Mouse (Mus musculus) gastrocnemius, postnatal 10 days (tissue): Measurements from ENCODE around the gene Dmgdh. TPM values are rescaled to one million over a fixed set of nuclear protein-coding genes. Genes with fewer than 3 reads are reported as not detected.

Source experiments
- DNase-seq: peaks from one replicate; pipeline ENCODE4 v3.0.0; 2021; ENCODE audit warnings: mixed read lengths
- total RNA-seq, 2 experiments: library from RNA; stranded (reverse); gene quantifications; 2 replicates each; pipeline ENCODE4 v1.2.3; 2021

Gene Dmgdh
- total RNA-seq, 2 experiments from 2014 or later = not detected

DNA sequence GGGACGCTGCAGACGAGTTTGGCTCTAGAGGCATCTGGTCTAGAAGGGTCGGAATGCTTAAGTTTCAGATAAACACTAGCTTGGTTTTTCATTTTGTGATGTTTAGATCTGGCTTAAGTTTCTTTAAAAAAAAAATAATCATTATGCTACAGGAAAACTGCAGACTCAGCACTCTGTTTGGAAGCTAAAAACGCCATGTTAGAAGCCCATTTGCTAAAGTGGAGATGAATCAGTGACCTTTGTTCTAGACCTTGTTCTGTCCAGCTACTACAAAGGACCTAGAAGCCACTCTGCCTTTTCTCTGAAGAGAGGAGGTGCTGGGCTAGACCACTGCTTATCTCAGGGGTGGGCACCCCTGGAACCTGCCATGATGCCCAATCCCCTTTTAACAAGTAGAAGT, 36.1 kb downstream of the Dmgdh start:
- DNase-seq = no peak

GRCm38 (mm10) chr13:93711226-93711625, 37.0 kb downstream of the Dmgdh start:
- no peak for DNase-seq

DNA sequence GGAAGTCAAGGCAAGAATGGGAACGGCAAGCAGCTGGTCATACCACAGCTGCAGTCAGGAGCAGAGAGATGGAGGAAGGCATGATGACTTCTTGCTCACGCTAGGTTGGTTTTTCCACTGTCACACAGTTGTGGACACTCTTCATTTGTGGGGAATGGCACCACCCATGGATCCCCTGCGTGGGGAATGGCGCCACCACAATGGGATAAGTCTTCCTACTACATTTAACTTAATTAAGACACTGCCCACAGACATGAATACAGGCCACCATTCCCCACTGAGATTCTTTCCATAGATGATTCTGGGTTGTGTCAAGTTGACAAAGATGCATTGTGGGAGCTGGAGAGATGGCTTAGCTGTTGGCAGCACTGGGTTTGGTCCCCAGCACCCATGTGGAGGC, 38.1 kb downstream of the Dmgdh start:
- no peak for DNase-seq

DNA sequence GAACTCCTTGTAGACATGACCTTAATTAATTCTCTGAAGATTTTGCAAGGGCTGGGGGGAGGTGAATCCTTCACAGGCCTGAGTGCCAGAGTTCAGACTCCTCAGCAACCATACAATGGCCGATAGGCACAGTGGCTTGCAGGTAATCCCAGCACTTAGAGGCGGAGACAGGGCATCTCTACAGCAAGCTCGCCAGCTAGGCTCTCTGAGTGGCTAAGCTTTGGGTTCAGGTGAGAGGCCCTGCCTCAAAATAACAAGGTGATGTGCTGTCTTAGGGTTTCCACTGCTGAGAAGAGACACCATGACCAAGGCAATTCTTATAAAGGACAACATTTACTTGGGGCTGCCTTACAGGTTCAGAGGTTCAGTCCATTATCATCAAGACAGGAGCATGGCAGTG, 39.6 kb downstream of the Dmgdh start:
- DNase-seq = no peak

DNA sequence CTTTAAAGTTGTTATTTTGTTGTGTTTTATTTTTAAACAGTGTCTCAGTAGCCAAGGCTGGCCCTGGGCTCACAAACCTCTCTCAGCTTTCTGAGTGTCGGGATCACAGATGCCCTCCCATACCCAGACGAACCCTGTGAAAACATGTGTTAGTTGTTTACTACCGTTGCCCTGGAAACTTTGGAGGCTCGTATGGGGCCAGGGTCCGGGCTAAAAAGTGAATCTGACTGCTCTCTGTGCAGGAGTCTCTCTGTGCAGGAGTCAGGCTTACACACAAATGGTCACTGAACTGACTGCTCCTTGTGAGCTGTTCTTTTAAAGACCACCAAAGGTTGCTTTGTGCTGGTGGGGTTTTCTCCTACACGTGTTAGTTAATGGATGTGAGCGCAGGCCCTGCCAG, 42.9 kb downstream of the Dmgdh start:
- no peak for DNase-seq

DNA sequence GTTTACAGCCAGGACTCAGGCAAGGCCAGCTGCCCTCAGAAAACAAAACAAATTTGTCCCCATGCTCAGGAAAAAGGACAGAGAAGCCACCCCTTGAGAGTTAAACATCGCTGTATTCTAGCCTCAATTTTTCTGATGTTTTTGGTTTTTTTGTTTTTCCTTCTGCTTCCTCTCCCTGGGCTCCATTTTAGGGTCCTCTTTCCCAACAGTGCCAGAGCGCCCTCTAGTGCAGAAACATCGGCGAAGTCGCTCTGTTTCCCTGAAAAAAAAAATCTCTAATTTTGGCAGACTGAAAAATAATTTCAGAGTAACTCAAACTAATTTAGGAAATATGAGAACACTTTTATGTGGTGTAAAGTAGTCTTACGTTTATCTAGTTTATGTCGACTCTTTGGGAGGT, 44.7 kb downstream of the Dmgdh start:
- DNase-seq = peak; percentile 78

DNA sequence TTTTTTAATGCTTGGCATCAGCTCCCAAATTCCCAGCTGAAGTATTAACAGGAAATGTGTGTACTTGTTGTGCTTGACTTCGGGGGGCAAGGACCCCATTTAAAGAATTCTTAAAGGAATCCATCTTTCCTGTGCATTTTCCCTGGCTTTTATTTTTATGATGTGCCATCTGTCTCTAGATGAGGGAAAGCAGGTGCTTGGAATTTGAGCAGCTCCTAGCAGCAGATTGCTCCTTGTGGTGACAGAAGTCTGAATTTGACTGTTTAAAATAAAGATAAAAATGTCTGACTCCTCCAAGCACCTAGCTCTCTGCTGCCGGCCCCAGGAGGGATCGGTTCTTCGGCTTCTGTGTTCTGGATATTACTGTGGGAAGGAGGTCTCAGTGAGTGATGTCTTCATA, 47.7 kb downstream of the Dmgdh start:
- DNase-seq = no peak

GRCm38 (mm10) chr13:93723455-93723854, 49.2 kb downstream of the Dmgdh start:
- DNase-seq = no peak

DNA sequence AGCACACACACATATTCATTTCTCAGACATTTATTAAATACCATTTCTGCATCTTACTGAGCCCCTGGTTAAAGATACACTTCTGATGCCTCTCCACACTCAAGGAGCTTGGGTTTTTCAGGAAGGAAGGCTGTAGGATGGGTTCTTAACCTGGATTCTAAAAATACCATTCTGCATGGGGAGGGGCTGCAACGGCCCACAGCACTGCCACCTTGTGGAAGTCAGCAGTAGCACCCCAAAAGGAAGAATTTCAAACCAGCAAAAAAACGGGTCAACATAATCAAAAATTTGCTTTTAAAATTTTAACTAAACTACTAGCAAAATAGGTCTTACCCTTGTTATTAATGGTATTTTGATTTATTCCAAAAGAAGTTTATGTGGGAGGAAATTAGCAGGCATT, 50.0 kb downstream of the Dmgdh start:
- DNase-seq = no peak

DNA sequence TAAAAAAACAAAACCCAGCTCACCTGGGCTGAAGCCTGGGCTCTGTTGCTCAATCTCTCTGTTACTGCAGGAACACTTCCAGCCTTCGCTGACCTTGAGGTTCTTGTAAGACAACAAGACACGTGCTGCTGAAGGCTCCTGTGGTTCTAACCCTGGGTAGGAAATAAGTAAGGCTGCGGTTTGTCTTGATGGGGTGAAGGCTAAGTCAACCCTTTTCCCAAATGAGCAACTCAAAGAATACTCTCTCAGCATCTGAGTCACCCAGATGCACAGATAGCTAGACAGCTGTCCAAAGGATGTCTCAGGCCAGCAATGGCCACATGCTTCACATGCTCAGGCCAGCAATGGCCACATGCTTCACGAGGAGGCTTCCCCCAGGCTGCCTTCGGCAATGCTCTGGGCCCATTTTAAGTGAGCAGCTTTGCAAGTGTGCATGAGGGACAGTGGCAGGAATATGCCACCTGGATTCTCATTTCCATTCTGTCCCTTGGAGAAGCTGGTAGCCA, 61.0 kb downstream of the Dmgdh start:
- no peak for DNase-seq

- DNase-seq = no peak
These were observed 69.9 kb downstream of the Dmgdh start for GRCm38 (mm10) chr13:93744118-93744517.

GRCm38 (mm10) chr13:93752597-93753400, 78.6 kb downstream of the Dmgdh start:
- DNase-seq = no peak

DNA sequence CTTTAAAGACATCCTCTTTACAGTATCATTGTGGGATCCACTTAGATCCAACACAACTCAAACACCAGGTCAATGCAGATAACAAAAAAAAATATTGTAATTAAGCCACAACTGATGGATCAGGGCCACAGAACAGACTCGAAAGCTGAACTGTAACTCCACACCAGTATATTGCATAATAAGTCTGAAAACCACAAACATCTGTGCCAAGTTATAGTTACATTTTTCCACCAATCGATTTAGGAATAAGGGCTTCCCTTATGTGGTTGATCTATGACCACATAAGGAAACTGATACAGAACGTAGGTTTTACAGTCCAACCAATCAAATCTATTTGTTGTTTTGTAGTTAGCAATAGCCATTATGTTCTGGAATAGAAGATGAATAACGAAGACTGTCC, 80.9 kb downstream of the Dmgdh start:
- no peak for DNase-seq

DNA sequence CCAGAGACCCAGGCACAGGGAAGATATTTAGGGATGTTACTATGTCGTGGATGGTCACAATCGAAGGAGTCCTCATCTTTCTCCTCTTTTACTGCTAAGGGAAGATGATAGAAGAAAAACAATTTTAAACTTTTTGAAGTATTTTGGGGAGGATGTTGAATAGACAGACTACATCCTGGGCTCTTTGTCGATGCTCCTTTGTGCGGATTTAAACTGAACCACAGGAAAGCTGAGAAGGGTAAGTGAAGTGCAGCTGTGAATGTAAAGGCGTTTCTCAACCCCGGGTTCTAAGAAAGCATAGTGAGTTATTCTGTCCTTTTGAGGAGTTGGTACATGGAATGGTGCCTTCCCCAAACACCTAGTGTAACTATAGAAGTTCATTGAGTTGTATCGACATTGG, 82.4 kb downstream of the Dmgdh start:
- no peak for DNase-seq

DNA sequence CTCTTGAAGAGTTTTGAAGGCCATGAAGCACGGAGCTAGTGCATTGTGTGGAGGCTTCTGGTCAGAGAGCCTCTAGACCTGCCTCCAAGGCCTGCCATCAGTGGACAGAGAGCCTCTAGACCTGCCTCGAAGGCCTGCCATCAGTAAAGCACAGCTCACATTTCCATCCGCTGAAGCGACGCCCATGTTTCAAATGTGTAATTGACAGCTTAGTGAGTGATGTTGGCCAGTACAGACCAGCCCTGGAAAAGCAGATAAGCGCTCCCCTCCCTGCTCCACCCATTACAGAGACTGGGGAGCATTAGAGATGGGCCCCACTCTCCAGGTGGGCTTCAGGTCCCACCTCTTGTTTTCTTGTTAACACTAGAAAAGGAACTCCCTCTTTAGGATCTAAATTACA, 83.3 kb downstream of the Dmgdh start:
- no peak for DNase-seq

DNA sequence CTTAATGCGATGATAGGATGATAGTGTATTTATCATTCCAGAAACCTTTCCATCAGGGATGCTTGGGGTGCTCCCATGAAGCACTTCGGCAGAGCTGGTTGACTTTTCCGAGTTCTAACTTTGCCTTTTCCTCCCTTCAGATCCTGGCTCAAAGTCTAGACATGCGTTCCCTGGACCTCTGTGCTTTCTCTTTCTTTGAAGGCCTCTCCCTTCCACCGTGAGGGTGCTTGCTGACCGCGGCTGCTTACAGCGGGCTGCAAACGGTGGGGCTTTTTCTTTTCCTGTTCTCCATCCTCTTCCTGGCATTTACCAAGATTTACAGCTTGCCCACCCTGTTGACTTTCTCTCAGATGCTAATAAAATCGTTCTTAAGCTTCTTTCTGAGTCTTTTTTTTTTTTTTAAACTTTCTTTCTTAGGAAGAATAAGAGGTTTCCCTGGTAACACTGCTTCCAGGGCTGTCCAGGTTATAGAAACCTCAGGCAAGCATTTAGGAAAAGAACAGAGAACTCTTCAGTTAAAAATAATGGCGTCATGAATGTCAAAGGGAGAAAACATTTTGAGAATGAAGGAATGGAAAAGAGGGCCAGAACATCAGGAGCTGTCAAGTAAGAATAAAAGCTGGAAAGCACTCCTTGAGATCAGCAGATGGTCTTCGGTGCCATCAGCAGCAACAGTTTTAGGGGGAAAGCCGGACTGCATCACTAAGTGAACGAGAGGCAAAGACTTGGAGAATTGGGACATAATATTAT, 84.1 kb downstream of the Dmgdh start:
- no peak for DNase-seq

DNA sequence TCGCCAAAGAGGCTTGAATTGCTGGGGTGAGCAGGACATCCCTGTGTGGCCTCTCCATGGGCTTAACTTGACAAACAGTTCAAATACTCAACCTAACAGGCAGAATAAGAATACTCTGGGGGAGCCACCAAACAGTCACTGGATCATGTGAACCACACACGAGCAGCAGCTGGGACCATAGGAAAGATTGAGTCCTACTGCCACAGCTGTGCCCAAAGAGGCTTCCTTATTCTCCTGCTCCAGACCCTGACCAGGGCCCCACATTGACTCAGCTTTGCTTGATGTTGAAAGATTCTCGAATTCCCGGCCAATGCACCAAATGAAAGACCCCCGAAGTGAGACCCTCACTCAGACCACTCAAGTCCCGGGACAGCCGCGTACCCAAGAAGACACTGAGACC, 87.6 kb downstream of the Dmgdh start:
- DNase-seq = no peak

DNA sequence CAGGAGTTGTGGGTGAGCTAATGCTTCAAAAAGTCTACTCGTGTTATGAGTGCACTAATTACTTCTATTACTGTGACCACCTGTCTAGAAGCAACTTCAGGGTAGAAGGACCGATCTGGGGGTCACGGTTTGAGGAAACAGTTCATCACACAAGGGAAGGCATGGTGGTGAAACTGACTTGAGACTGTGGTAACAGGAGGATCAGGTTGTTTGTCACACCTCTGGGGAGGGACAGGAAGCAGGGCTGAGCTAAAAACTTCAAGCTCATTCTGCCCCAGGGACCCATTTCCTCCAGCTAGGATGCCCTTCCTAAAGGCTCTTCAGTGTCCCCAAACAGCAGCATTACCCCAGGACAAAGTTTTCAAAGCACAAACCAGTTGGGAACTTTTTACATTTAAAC, 88.6 kb downstream of the Dmgdh start:
- DNase-seq = no peak

- DNase-seq = no peak
These were observed 90.2 kb downstream of the Dmgdh start for GRCm38 (mm10) chr13:93764321-93764973.

- DNase-seq = no peak
These were observed 96.9 kb downstream of the Dmgdh start for GRCm38 (mm10) chr13:93771031-93771587.

DNA sequence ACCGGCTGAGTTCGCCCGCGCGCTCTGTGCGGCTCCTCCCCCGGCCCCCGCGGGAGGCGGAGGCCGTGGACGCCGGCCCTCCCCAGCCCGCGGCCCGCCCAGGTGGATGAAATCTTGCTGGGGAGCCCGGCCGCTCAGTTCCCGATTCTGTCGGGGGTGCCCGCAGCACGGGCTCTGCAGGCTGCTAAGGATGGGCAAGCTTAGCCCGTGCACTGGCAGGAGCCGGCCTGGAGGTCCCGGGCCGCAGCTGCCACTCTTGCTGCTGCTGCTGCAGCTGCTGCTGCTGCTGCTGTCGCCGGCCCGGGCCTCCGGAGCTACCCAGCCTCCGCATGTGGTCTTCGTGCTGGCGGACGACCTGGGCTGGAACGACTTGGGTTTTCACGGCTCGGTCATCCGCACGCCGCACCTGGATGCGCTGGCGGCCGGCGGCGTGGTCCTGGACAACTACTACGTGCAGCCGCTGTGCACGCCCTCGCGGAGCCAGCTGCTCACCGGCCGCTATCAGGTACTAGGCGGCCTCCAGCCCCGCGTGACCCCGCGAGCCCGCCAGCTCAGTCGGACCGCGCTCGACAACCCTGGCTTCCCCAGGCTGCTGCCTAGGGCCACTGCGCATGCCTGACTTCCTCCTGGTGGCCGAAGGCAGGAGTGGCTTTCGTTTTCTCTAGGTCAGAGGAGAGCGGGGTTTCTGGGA, 97.5 kb downstream of the Dmgdh start, which contains the start of gene Arsb:
Arsb (plus strand) TSS at position 43 of the 691 bp plus-strand sequence.
- DNase-seq = peak; percentile 89

- no peak for DNase-seq
These were observed 98.0 kb downstream of the Dmgdh start for GRCm38 (mm10) chr13:93772279-93772636.
